Mouse (Mus musculus): ENCODE measurements around the gene Prox2.
A peak's percentile ranks its signal among the peaks of the same experiment; 100 is the strongest.

Prox2 gene

GRCm38 (mm10) chr12:85094010-85094409 is 16.5 kb downstream of the Prox2 start:
- no peak for DNase-seq (ENCODE audit: low spot score in 2 of 2)

GRCm38 (mm10) chr12:85092214-85092613 is 18.3 kb downstream of the Prox2 start:
- peak; percentile 33 to 56 for DNase-seq (ENCODE audit: low spot score in 2 of 2)

GRCm38 (mm10) chr12:85091190-85091589 is 19.4 kb downstream of the Prox2 start:
- DNase-seq (ENCODE audit: low spot score in 2 of 2), result no peak

- no peak for DNase-seq (ENCODE audit: low spot score in 2 of 2)
These were observed 22.7 kb downstream of the Prox2 start for GRCm38 (mm10) chr12:85087845-85088244.

GRCm38 (mm10) chr12:85084941-85085340 is 25.6 kb downstream of the Prox2 start:
- DNase-seq (ENCODE audit: low spot score in 2 of 2), result no peak

GRCm38 (mm10) chr12:85084257-85084656 is 26.3 kb downstream of the Prox2 start:
- no peak for DNase-seq (ENCODE audit: low spot score in 2 of 2)

GRCm38 (mm10) chr12:85077100-85077499 is 33.5 kb downstream of the Prox2 start:
- no peak for DNase-seq (ENCODE audit: low spot score in 2 of 2)

- no peak for DNase-seq (ENCODE audit: low spot score in 2 of 2)
These were observed 39.5 kb downstream of the Prox2 start for GRCm38 (mm10) chr12:85071043-85071442.

- no peak for DNase-seq (ENCODE audit: low spot score in 2 of 2)
These were observed 59.3 kb downstream of the Prox2 start for GRCm38 (mm10) chr12:85051218-85051617.
